Mouse (Mus musculus) layer of hippocampus, postnatal 36 days (tissue): ENCODE data around the gene Bmp3. TPM values are rescaled to one million over a fixed set of nuclear protein-coding genes. Genes with fewer than 3 reads are reported as not detected.

Experiments
- DNase-seq, 2 experiments: peaks; one replicate each; pipeline ENCODE4 v3.0.0; 2022
- total RNA-seq, 2 experiments: library from RNA; stranded (reverse); gene quantifications; 2 replicates each; pipeline ENCODE4 v1.2.3; 2021

Gene Bmp3
- total RNA-seq: 1 to 10 TPM; 2.8 to 3.3 TPM

DNA sequence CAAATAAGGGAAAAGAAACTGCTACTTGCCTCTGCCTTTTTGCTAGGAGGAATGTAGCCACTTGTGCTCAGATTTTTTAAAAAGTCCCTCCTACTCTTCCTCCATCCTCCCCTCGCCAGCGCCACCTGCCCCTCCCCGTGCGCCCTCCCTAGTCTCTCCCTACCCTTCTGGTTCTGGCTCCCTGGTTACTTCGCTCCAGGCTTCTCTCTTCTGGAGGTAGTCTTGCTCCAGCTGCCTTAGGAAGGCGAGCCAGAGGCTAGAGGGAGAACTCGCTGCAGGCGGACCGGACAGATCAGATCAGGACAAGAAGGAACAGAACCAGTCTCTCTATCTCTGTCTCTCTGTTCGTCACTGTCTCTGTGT, at the start of gene Bmp3:
Bmp3 (plus strand) TSS at position 152 of the 363 bp plus-strand sequence.
- DNase-seq: peak in 1 of 2 experiments; percentile 14

DNA sequence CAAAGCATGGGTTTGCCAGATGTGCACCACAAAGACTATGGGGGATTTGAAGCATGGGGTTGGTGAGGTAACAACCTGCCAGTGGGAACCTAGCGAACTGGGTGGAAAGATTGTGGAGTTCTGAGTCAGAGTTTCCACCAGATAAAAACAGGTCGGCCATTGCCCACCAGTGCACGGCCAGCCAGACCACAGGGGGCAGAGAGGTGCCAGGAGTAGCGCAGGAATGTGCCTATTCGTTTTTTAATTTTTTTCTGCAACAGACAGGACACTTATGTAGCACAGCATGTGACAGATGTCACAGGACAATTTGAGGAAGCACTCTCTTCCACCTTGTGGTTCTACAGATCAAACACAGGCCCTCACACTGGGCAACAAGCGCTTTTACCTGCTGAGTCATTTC, 49.5 kb upstream of the Bmp3 start:
- DNase-seq: no peak

DNA sequence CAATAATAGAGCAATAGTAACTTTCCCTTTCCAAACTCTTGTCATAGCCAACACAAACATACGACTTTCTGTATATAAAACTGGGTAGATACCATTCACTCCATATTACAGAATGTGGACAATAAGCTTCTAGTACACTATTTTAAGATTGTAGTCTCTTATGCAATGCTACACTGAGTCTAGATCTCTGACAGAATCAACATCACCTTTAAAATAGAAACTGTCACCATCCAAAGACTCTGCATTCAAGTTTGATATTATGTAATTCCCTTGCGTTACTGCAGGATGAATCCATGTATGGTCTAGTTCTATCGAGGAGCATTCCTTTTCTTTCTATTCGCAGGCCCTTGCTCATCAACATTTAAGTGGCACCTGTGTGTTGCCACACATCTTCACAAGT, 47.7 kb upstream of the Bmp3 start:
- DNase-seq: no peak

DNA sequence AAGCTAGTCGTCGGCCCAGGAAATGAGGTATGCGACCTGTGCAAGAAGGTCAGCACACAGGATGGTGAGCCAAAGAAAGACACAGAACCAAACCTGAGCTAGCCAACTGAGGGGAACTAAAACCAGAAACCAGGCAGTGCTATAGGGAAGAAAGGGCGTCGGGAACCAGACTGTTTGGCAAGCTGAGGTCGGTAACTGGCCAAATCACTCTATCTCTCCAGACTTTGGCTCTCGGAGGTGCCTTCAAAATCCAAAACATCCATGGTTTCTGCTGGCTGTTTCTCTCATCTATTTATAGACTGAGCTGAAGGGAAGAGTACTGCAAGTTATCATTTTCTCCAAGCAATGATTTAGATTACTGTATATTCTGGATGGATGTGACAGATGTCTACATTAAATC, 47.2 kb upstream of the Bmp3 start:
- no peak for DNase-seq

DNA sequence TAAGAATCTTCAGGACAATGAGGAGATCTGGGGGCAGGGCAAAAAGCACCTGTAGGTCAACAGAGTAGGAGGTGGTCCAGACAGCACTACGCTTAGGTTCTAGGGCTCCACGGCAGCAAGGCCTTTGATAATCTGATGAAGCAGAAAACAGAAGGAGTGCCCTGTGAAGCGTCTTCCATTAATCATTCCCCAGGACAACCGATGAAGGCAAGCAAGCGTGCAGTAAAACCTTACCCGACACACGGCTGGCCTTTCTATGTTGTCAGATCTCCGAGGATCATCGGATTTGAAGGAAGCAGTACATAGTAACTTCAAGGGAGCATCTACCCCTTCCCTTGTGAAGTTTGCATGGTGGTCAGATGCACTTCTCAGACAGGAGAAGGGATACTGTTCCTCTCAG, 46.3 kb upstream of the Bmp3 start:
- DNase-seq: no peak

DNA sequence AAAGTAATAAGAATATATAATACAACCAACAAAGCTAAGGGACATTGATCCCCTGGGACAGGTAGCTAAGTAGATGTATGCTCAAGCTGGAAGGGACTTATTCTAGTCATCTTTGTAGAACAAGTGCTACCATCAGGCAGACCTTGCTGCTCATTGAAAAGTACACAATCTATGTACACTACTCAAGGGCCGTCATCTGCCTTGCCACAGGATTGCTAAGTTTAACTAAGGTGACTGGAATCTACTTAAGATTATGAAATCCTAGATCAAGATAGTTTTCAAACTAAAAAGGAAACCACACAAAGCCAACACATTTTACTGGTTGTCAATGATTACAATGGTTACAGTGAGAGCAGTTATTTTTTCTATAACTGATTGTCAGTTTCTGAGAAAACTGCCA, 41.8 kb upstream of the Bmp3 start:
- DNase-seq: no peak

DNA sequence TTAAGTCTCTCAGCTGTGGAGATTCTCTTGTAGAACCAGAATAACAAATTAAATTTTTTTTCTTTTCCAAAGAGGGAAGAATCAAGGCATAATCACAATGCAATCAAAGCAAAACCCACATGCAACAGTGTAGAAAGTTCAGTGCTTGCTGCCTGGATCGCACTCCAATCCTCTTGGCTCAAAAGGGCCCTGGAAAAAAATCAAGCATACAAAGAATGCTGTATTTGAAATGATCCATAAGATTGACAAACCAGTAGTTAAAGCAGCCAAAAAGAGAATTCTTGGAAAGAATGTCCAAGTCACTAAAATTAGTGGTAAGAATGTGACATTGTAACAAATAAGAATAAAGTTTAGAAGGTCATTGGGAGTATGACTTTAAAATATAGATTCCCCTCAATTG, 38.9 kb upstream of the Bmp3 start:
- no peak for DNase-seq

DNA sequence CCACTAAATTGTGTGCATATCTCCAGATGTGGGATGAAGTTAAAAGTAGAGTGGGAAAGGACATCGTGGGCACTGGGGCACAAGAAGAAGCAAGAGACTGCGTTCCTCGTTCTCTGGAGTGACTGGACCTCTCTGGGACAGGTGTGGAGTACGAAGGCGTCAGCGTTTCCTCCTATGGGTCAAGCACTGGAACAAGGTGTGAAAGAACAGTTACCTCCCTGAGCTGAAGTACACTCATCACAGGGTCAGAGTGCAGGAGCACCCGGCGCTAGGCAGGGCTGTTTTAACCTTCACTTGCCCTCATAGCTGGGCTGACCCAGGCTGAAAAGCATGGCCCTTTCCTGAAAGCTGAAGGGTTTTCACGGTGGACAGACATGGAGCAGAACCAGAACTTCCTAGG, 20.5 kb upstream of the Bmp3 start:
- no peak for DNase-seq

DNA sequence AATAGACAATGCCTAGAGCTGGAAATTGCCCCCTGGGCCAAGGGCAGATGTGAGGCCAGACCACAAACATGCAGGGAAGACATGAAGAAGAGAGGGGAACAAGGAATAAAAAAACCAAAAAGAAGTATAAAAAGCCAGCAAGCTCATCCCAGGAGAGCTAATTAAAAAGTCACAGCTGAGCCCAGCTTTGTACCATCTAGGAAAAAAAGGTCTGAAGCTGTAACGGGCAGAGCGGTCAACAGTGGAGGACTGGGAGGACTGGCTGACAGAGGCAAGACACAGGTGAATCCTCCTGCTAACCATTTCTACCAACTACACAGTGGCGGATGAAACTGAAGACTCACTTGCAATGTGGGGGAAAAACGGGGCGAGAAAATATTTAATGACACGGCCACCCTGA, 19.9 kb upstream of the Bmp3 start:
- no peak for DNase-seq

DNA sequence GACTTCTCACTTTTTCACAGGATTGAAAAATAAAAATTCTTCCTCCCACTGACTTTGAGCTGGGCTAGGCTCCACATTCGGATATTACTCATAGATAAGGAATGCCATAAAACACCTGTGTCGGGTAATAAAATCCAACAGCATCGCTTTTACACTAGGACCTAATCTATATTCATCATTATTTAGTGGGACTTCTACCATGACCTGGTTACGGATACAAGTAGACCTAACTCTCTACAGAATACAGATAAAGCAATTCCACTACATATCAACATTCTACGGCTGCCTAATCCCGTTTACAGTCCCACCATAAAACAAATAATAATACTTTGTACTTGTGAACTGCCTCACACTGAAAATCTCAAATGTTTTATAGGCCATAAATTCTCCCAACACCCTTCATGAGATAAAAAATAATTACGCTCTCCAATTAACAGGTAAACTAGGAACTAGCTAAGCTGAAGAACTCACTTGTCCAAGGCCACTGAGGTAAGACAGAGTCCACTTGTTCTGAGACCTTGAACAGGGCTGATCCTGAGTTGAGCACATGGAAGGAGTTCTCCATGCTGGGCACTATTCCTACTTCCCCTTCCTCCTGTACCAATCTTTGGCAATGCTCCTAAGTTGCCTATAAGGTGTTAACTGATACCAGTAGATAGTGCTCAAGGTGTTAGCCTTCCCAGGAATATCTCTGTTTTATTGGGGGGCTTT, 11.5 kb upstream of the Bmp3 start:
- no peak for DNase-seq

DNA sequence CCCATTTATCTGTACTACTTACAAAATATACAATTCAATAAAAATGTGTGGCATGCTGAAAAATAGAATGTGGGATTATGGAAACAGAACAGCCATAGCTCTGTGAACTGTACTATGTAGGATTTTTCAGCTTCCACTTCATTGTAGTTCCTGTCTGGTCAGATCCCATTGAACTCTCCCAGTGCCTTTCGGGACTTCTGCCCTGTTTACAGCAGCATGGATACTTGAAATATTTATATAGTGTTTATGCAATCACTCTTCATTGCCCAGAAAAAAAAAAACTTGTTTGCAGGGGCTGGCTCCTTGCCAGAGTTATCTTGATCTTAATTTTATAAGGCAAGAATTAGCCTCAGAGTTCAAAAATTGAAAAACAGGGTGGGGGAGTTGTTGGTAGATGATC, 9.6 kb upstream of the Bmp3 start:
- DNase-seq: no peak

DNA sequence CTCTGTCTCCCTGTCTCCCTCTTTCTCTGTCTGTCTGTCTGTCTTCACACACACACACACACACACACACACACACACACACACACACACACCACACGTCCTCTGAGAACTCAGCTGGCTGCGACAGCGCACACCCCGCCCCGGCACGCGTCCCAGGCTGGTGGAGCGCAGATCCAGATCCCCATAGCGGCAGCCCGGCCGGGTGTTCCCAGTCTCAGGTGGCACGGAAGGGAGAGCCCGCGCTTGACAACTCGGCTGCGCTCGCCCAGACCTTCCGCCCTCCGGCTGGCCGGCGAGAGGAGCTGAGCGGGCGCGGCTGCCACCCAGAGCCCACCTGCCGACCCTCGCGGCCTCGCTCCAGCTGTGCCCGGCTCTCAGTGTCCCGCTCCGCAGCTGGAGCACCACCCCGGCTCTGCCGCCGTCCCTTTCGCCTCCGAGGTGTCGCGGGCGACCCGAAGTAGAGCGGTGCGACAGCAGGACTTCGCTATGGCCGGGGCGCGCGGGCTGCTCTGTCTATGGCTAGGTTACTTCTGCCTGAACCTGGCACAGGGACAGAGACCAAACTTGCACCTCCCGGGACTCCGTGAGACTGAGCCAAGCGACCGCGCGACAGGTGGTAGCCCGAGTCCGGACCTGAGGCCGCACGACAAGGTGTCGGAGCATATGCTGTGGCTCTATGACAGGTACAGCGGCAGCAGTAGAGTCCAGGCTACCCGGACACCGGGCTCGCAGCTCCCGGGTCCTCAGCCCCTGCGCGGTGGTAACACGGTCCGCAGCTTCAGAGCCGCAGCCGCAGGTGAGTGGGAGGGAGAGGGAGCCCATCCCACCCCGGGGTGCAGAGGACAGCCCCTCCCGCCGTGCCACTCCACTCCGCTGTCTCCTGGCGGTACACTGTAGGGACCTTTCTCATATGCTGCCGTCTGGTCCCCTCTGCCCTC, 681 bp downstream of the Bmp3 start:
- peak in 1 of 2 experiments; percentile 5 for DNase-seq

DNA sequence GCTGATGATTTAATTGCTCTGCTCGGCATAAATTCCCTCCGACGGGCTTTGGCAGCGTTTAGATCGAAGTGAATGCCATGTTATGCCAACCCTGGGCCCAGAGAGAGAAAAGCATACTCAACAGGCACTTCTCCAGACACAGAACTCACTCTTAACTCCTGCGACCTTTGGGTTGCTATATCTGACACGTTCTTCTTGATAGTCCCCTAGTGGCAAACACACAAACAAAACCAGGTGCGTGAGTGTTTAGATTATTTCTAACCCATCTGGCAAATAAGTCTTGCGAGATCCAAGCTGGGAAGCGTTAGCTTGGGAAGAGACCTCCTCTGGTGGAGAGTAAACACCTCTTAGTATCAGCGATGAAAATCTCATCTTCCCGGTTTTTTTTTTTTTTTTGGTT, 1.5 kb downstream of the Bmp3 start:
- no peak for DNase-seq

DNA sequence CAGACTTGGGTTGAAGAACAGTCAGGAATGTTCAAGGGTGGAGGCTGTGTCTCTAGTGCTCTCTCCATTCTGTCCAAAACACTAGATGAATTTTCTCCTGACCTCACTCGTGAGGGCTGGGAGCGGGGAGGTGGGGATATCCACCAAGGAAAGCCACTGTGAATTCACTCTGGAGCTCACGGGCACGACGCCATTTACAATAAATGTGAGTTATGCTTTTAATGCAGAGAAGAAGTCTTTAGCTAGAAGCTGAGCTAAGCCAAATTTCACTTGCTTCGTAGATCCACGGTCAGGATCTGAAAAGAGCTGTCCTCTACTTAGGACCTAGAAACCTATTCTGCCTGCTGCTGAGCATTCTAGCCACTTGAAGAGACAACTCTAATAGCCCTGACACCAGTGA, 2.1 kb downstream of the Bmp3 start:
- no peak for DNase-seq

DNA sequence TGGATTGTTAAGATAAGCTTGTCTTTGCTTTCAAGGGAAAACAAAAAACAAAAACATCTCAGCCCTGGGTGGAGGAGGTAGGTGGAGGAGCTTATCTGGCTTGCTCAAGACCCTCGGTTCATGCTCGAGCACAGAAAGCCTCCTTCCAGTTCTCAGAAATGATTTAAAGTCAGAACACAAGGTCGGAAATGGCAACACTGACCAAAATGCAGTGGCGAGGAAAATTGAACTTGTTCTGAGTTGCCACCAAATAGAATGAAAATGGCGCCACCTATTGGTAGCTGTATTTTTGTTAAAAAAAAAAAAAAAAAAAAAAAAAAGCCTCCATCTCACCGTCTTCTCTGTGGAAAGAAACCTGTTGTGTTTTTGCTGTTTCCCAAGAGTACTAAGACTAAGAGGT, 9.7 kb downstream of the Bmp3 start:
- DNase-seq: no peak

DNA sequence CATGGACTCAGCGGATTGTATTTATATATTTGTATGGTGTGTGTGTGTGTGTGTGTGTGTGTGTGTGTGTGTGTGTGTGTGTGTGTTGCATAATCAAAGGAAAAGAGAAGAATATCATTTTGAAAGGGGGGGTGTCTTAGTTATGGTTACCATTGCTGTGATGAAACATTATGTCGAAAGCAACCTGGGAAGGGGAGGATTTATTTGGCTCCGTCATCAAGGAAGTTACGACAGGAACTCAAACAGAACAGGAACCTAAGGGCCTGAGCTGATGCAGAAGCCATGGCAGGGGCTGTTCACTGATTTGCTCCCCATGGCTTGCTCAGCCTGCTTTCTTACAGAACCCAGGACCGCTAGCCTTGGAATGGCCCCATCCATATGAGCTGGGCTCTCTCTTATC, 10.9 kb downstream of the Bmp3 start:
- no peak for DNase-seq

DNA sequence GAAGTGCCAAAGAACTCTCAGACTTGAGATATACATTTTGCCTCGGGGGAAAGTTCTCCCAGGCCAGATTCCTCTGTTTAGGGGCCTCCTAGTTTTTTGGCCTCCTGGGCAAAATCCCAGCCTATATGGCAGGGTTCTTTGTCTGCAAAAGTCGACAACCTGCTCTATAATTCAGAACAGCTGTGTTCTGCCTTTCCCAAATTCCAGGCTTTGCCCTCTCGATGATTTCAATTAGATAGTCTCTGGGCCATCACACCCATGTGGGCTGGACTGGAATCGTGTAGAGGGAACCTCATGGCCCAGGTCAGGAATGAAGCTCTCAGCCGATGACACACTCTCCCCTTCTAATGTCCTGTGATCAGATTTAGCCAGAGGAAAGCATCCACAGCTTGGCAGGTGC, 21.8 kb downstream of the Bmp3 start:
- no peak for DNase-seq

DNA sequence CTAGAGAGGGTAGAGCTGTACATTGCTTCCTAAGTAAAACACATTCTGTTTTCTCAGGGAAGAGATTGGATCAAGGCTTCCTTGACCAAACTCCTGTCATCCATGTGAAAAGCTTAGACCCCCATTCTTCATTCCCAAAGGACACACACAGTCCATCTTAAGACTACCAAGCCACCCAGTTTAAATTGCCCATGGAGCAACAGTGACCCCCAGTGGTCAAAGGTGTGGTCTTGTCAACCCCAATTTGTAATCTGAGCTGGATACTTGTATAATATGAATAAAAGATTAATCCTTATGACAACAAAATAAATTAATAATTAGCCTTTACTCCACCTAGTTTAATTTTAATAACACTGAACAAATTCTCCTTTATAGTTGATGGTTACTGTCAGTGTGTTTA, 24.7 kb downstream of the Bmp3 start:
- peak; percentile 34 to 51 for DNase-seq

DNA sequence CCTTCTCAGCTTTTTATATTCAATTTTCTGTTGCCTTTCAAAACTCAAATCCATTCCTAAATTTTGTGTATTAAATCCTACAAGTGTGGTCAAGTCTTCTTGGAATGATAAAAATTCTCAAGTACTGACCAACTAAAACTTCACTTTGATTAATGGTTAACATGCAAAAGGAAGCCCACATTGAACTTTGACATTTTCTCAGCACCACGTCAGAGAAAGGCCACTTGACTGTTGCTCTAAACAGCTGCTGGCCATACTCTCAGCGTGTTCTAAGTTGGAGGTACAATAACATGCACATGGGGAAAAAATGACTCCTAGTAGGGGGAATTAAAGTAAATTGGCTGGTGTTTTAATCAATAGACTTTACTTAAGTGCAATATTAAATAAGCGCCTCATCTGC, 27.9 kb downstream of the Bmp3 start:
- no peak for DNase-seq

DNA sequence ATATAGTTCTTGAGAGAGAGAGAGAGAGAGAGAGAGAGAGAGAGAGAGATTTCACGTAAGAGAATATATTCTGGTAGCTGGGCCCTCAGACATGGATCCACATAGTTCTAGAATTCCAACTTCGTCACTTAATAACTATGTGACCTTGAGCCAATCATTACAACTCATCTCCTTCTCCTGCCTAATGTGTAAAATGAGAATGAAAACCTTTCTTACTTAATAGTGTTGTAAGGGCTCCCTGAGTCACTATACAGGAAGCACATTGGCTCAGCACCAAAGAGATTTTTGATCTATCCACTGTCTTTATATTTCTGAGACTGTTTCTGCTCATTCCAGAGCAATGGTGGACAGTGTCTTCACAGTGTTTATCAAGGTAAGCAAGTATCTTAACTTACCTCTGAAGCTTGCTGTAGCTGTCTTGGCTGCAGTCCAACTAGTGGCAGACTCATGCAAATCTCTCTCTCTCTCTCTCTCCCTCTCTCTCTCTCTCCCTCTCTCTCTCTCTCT, 36.4 kb downstream of the Bmp3 start:
- no peak for DNase-seq

DNA sequence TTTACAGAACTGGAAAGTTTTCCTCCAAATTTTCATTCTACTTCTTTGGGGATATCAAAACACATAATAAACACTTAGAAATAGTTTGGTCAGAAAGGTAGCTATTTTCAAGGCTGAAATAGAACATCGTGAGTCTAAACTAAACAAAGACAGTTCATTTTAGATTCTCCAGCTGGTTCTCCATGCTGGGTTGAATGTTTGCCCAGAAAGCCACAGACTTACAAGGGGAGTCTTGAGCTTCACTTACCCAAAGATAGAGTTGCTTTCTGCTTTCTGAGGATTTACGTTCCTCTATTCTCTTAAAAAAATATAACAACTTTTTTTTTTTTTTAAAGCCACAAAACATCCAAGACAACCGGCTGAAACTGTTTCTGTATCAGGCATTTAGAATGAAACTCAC, 40.1 kb downstream of the Bmp3 start:
- DNase-seq: no peak

DNA sequence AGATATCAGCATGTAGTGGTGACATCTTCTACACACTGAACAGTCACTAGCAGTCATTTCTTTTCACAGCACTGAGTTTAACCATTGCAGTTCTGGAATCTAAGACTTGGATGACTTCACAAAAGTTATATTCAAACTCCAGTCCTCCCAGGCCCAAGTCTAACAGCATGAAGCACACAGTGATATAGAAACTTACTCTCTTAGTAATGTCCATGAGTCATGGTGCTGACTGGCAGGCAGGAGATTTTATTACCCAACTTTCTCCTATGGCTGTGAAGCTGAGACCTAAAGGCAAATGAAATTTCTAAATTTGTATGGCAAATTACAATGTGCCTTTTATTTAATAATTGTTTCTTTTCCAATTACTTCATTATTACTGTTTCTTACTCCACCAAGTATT, 43.7 kb downstream of the Bmp3 start:
- no peak for DNase-seq

DNA sequence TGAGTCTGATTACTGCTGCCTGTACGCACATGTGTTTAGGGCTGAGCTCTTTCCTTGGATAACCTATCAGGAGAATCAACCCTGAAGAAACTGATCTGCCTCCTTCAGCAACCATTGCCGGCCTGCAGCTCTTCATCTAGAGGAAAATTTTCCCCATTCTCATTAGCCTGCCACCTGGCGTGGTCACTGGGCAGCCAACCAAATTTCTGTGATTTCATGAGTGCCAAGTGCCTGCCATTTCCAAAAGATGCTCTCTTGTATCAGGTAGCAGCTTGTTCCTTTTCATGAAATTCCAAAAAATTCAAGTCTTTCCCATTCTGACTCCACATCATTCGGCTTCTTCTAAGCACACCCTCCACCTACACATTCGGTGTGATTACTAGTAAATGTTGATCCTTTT, 46.7 kb downstream of the Bmp3 start:
- no peak for DNase-seq

DNA sequence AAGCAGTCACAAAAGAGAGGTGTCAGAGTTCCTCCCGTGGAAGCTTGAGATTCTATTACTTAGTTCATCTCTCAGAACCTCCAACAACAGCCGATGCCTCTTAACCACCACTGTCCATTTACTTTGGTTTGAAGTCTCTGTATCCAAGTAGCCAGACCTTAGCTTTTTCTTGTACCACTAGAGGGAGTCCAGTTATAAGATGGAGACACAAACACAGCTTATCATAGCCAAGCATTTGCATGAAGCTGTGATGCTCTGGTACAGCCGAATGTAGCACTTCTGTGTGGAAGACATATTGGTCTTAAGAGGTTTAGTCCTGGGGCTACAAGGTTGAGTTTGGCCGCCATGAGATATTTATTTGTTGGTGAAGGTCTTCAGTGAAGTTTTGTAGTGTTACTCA, 48.1 kb downstream of the Bmp3 start:
- DNase-seq: no peak
